Mouse (Mus musculus) fat pad, adult 2 months (tissue): ENCODE measurements around the gene Rilp.
A peak's percentile ranks its signal among the peaks of the same experiment; 100 is the strongest.

Source experiments
- DNase-seq: peaks from one replicate; pipeline ENCODE4 v3.0.0-alpha.2; 2011; ENCODE audit warnings: low read depth, low spot score; ENCODE audit errors: extremely low read depth

Gene Rilp

GRCm38 (mm10) chr11:75509741-75510626 is at the start of gene Rilp:
TSS of gene Rilp (plus strand) at chr11:75510094.
- no peak for DNase-seq

- DNase-seq = no peak
These were observed 49.6 kb upstream of the Rilp start for GRCm38 (mm10) chr11:75460103-75460843.

- peak; percentile 100 for DNase-seq
These were observed 48.8 kb upstream of the Rilp start, which contains the start of gene Tlcd2 for GRCm38 (mm10) chr11:75460844-75461742. TSS of gene Tlcd2 (plus strand) at chr11:75461715.

DNA sequence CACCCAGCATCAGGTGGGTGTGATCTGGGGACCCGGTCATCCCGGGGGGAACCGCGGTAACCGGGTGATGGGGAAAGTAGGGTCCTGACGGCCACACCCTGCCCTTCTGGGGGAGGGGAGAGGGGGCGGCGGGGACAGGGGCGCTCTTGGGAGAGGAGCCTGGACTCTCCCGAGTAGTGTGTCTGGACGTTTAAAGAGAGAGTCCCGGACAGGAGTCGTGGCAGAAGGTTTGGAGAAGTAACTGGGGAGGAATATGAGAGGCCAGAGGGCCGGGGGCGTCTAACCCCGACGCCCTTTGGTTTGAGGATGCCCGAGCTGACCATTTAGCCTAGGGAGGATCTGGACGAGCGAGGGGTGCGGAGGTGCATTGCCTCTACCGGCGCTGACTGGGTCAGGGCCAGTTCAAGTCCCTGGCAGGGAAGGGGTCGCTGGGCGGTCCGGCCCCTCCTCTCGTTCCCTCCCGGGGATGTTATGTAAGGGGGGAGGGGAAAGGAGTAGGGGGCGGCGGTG is 48.1 kb upstream of the Rilp start:
- DNase-seq = no peak

GRCm38 (mm10) chr11:75462253-75462783 is 47.6 kb upstream of the Rilp start:
- DNase-seq = no peak

DNA sequence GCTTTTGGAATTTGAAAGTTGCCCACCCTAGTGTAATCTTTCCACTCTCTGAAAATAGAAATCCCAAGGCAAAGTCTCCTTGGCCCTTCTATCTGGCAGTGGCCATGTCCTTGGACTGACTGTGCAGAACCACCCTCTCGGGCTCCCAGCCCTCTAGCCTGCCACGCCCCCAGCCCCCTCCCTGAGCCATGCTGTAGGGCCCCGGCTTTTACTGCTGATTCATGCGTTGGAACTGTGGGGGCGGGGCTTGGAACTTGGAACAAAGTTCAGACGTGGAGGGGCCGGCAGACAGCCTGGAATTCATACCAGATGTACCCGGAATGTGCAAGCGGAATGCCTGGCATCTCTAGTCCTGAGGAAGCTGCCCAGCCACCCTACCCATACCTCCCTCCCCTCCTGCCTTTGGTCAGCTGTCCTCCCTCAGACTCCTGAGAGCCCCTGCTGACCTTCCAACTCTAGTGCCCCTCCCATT is 47.0 kb upstream of the Rilp start:
- DNase-seq = no peak

DNA sequence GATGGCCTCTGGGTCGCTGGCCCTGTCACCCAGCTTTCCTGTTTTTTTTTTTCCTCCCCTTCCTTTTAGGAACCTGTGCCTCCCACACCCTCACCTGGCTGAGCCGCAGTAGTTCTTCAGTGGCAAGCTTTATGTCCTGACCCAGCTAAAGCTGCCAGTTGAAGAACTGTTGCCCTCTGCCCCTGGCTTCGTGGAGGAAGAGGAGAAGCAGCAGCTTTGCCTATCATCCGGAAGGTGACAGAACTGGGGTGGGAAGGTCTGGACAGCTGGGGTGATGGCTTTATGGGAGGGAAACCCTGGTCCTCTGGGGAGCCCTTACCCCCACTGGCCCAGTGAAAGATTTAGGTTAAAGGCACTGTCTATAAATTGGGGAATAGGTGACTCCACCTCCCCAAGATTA is 46.3 kb upstream of the Rilp start:
- DNase-seq = no peak

- DNase-seq = no peak
These were observed 45.5 kb upstream of the Rilp start for GRCm38 (mm10) chr11:75464417-75464816.

- no peak for DNase-seq
These were observed 44.8 kb upstream of the Rilp start for GRCm38 (mm10) chr11:75465051-75465450.

DNA sequence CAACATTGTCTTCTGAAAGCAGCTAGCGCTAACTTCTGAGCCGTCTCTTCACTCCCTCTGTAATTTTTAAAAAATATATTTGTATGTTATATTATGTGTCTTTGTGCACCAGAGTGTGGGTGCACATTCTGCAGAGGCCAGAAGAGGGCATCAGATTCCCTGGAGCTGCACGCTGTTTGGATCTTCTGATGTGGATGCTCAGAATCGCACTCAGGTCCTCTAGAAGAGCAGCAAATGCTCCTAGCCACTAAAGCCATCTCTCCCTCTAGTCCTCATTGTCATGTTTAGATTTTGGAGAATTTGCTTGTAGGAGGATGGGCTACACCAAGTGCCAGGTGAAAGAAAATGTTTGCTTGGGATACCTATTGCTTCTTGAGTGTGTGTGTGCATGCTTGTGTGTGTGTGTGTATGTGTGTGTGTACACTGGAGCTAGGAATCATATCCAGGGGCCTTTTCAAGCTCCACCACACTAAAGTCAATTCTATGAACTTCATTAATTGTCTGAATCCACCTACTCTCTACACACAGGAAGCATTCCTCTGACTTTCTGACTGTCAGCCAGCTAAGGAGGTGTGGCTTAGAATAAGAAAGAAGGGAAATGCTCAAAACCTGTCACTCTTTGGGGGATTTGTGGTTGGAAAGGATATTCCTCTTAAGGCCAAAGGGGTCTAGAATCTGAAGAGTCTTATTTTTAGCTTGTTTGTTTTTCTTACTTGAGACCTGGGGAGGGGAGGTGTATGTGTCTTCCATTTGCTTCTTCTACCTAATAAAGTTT is 43.0 kb upstream of the Rilp start:
- DNase-seq = no peak

DNA sequence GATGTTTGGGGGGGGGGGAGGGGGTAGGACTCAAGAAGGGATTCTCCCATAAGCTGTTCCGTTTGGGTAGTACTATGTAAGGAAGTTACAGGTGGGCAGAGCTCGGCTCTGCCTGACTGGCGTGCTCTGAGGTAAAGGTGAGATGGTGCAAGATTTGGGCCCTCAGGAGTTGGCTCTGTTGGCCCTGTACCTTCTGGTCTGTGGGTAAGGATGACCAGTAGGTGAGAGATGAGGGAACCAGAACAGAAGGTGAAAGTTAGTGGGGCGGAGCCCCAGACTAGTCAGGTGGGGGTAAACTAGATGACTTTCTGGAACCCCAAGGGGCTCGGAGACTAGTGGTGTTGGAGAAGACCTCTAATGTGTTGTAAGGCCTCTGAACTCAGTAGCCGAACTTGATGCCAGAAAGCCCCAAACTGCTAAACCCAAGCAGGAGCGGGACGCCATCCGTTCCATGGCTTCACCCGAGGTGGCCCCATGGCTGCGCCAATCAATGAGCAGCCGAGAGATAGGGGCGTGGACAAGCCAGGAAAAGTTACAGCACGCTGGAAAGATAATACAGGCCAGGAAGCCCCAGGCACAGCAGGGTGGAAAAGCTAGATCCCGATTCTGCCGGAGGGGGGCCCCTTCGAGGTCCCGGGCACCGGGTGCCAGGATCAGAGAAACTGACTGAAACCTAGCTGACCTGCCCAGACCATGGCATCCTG is 42.2 kb upstream of the Rilp start:
- peak; percentile 91 for DNase-seq

DNA sequence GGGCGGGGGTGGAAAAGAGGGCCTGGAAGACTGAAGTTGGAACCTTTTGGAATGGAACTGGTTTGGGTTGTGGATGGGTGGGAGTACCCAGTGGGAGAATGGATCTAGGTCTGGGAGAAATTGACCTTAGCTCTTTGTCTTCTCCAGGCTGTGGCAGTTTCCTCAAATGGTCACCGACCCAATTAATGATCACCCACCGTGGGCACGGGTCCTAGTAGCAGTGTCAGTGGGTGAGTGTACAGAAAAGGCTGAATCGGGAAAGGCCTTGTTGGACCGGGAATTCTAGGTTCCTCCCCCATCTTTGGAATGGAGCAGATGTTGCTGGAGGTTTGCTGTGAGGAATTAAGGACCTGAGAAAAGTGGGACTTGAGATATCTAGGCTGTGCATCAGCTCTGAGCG is 41.5 kb upstream of the Rilp start:
- no peak for DNase-seq

DNA sequence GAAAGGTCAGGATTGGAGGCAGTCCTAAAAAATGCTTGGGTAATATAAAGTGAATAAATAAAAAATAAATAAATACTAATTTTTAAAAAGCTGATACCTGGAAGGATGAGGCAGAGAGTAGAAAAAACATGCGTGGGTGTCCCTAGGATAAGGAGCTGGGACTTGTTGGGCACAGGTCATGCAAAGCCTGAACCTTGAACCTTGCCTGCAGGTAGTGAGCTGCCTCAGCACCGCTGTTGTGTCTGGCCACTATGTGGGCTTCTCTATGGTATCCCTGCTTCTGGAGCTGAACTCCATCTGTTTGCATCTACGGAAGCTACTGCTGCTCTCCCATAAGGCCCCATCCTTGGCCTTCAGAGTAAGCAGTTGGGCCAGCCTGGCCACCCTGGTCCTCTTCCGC is 40.6 kb upstream of the Rilp start:
- DNase-seq = no peak

GRCm38 (mm10) chr11:75470675-75471074 is 39.2 kb upstream of the Rilp start:
- DNase-seq = peak; percentile 88

DNA sequence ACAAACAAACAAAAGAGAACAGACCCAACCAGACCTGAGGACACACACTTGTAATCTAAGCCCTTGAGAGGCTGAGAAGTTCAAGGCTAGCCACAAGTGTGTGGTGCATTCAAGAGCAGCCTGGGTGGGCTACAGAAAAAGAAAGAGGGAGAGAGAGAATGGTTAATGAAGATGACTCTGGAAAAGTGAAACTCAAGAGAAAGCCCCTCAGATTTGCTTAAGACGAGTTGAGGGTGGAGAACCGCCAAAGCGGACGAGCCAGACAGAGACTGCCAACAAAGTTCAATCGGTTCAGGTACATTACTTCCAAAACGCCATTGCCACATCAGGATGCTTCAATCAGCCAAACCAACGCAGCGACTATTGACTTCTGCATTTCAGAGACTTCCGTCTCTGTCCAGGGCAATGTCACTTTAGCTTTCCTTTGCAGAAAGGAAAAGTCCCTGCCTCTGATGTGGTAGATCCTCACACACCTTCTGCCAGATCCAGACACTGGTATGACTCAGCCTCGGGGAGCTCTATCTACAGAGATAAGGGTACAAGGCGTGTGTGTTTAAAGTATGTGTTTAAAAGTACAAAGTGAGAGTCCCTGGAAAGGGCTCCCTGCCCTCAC is 37.3 kb upstream of the Rilp start:
- no peak for DNase-seq

DNA sequence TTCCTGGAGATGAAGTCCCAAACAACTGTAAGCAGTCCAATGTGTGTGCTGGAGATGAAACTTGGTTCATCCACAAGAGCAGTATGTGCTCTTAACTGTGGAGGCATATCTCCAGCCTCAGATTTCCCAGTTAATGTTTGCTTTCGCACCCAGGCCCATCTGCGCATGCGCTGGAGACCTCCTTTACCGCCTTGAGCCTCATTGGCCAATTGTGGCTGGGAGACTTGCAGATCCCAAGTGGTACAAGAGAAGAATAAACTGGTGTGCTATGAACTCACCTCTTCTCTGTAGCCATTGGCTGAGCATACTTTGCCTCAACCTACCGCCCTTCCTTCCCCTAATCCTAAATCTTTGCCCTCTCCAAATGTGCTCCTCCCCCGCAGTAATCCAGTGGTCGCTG is 36.5 kb upstream of the Rilp start:
- DNase-seq = no peak

GRCm38 (mm10) chr11:75486192-75486591 is 23.7 kb upstream of the Rilp start:
- DNase-seq = no peak

- no peak for DNase-seq
These were observed 23.2 kb upstream of the Rilp start, which contains the start of gene Prpf8 for GRCm38 (mm10) chr11:75486601-75487285. TSS of gene Prpf8 (plus strand) at chr11:75486816.
